Mouse (Mus musculus) ovary, postnatal 10 days (tissue): ENCODE measurements at regions not wholly inside any gene's neighbourhood (a gene's known extent, or its start where the extent isn't known, plus 50 kb on each side); places are given as distances from the start of the nearest gene placed in this dataset.
"Not testable (repeated sequence)": the region's sequence is repeated elsewhere in the genome, so short reads cannot be mapped to it uniquely, and the experiment has no call there.

Source experiments
- DNase-seq: peaks from one replicate; pipeline ENCODE4 v3.0.0; 2022; ENCODE audit warnings: low spot score

DNA sequence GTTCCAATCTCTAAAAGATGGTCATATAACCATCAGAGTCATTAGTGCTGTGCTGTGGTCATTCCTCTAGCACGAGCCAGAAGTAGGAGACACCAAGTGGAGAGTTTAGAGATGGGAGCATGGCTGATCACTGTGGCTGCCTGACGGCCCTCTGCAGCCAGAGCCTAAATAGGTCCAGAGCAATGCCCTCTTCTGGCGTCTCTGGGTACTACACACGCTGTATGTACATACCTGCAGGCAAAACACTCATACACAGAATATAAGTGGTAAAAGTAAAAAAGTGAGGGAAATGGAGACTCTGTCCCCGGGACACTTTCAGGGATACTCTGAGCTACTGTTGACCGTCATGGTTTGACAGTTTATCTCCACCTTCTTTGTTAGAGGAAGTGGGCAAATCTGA, 91.4 kb downstream of the Gm21738 start:
- no peak for DNase-seq

DNA sequence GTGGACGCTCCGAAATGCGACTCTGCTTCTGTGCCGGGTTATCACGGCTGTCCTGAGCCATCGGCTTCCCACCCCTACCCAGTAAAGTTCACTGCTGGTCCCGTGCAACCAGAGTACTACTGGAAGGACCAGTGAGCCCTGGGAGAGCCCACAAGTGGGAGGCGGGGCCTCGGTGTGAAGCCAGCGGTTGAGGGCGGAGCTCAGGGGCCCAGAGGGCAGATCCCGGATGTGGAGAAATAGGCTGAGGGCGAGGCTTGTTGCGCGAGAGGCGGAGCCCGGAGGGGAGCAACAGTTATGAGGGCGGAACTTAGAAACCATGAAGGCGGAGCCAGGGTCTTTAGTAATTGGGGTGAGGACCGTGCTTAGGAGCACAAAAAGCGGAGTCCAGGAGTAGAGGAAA, 107.1 kb downstream of the Gm21738 start:
- no peak for DNase-seq

GRCm38 (mm10) chr14:19302859-19303258, 115.9 kb downstream of the Gm21738 start:
- DNase-seq = not testable (repeated sequence)

DNA sequence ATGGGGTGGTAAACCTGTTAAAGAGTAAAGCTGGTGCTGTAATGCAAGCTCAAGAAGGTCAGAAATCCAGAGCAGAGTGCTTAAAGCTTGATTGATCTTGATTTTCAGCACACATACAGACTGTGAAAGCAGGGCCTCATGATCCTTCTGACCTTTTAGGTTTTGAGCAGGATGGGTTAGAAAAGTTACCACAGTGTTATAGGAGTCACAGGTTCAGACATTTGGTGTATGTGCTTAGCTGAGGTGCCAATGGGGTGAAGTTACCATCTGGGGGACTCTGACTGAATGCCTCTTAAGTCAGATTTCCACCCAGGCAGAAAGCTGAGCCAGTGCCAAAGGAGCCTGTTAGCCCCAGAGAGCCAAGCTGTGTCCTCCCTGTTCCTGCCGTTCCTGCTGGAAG, 139.6 kb downstream of the Gm21738 start:
- DNase-seq = no peak

GRCm38 (mm10) chr14:19277777-19278385, 140.8 kb downstream of the Gm21738 start:
- DNase-seq = peak; percentile 9
